Comparison of ENCODE assay signal across 10 mouse cellular contexts in genomic region chr9:121382568-121382967, GRCm38 (mm10).
DNase-seq lines count a peak whose midpoint lies in the region; ATAC-seq and TF ChIP-seq lines count a peak whose summit lies in the region.
"Had no signal": no experiment of that assay in that cellular context is flagged by ENCODE, and none has a peak within 500 bp of the region (broad histone marks: within the 10 kb centered on the region; RNA-seq: fewer than 3 reads in every experiment).

No protein-coding gene starts in this region.

- peak; percentile 97 for DNase-seq in liver, adult 2 months (ENCODE audit: extremely low read depth, low read depth, low spot score)
- no peak for DNase-seq in liver, embryonic 11.5 days (ENCODE audit: low spot score)
- DNase-seq in fat pad, adult 2 months (ENCODE audit: extremely low read depth, low read depth, low spot score), result peak; percentile 90
- DNase-seq in kidney, postnatal 36 days, result peak; percentile 74 to 86
- DNase-seq in right cerebral cortex, adult 2 months (ENCODE audit: low spot score in 2 of 2), result peak; percentile 83 to 84
- DNase-seq in spleen, adult 12 weeks (ENCODE audit: low spot score), result no peak
- DNase-seq in adrenal gland, adult 8-10 months, result no peak
- DNase-seq: thymus, adult 2 months had no signal

- H3K9me3 ChIP-seq in liver, embryonic 11.5 days (ENCODE audit: control insufficient read depth, low read length), result no peaks in the 10 kb centered on the region
- H3K9me3 ChIP-seq: embryonic facial prominence, embryonic 15.5 days had no signal

- no peak for TF ChIP-seq POLR2A in liver, adult 2 months (IDR thresholded peaks at IDR 0.05; ENCODE audit: extremely low read depth, insufficient read depth, low read length)

- H3K4me2 ChIP-seq in liver, embryonic 11.5 days, result no peak overlapping the region
- H3K4me2 ChIP-seq: embryonic facial prominence, embryonic 15.5 days had no signal

- peaks cover 33% of the 10 kb centered on the region for H3K4me1 ChIP-seq in liver, adult 2 months (ENCODE audit: control insufficient read depth, insufficient read depth, low read length)
- H3K4me1 ChIP-seq in liver, embryonic 11.5 days (replicated peaks; ENCODE audit: control insufficient read depth, insufficient read depth, low read length), result peaks cover 9% of the 10 kb centered on the region

- 31% methylated on average over 14 of the region's 14 CpGs for WGBS in liver, adult 2 months
- 93% methylated on average over 14 of the region's 14 CpGs for WGBS in liver, embryonic 11.5 days

- no peaks in the 10 kb centered on the region for H3K27me3 ChIP-seq in liver, adult 2 months (ENCODE audit: control insufficient read depth, insufficient read depth, low read length)
- no peaks in the 10 kb centered on the region for H3K27me3 ChIP-seq in liver, embryonic 11.5 days (replicated peaks; ENCODE audit: control insufficient read depth, insufficient read depth, low read length)
- H3K27me3 ChIP-seq: embryonic facial prominence, embryonic 15.5 days had no signal

- no peaks in the 10 kb centered on the region for H3K36me3 ChIP-seq in liver, adult 2 months (ENCODE audit: control insufficient read depth, insufficient read depth, low read length)
- H3K36me3 ChIP-seq in liver, embryonic 11.5 days (ENCODE audit: control insufficient read depth, insufficient read depth, low read length), result no peaks in the 10 kb centered on the region
- H3K36me3 ChIP-seq: embryonic facial prominence, embryonic 15.5 days had no signal

- H3K27ac ChIP-seq in liver, adult 2 months (replicated peaks; ENCODE audit: insufficient read depth, low read depth, low read length), result peak overlapping the region; percentile 97
- H3K27ac ChIP-seq in liver, embryonic 11.5 days (ENCODE audit: low read depth, low read length), result no peak overlapping the region
- H3K27ac ChIP-seq: embryonic facial prominence, embryonic 15.5 days had no signal

- ATAC-seq in liver, embryonic 11.5 days (replicated peaks; ENCODE audit: low FRiP score), result no peak

- H3K9ac ChIP-seq in liver, adult 2 months (ENCODE audit: low read depth, low read length), result peak overlapping the region; percentile 84
- no peak overlapping the region for H3K9ac ChIP-seq in liver, embryonic 11.5 days (ENCODE audit: low read depth, low read length)
- H3K9ac ChIP-seq: embryonic facial prominence, embryonic 15.5 days had no signal

- no peak for TF ChIP-seq CTCF in liver, adult 2 months (IDR thresholded peaks at IDR 0.05; ENCODE audit: low read depth, low read length)

- H3K79me2 ChIP-seq in liver, adult 2 months (ENCODE audit: control insufficient read depth, insufficient read depth, low read length), result peaks cover 40% of the 10 kb centered on the region

- H3K4me3 ChIP-seq in liver, adult 2 months (ENCODE audit: insufficient read depth, low read depth, low read length), result peak overlapping the region; percentile 55
- H3K4me3 ChIP-seq in liver, embryonic 11.5 days (ENCODE audit: low read depth, low read length), result no peak overlapping the region
- H3K4me3 ChIP-seq: embryonic facial prominence, embryonic 15.5 days; myocyte had no signal

Comparison
In these comparisons a context has a peak if more than half of its experiments do, and no peak if none do; other contexts are left out.
1. DNase-seq: peak in liver, adult 2 months (single experiment), fat pad, adult 2 months (single experiment), kidney, postnatal 36 days (2 of 2) and right cerebral cortex, adult 2 months (2 of 2); none in liver, embryonic 11.5 days (single experiment), spleen, adult 12 weeks (single experiment) and adrenal gland, adult 8-10 months (single experiment).